Mouse (Mus musculus) liver, adult 2 months (tissue): Measurements from ENCODE around the gene Mrps26.

Source experiments
- CTCF ChIP-seq: fragments of 200-500 bp; IDR thresholded peaks from 2 replicates; pipeline ENCODE4 v1.5.1; 2011; ENCODE audit warnings: low read depth, low read length, control low read depth
- POLR2A ChIP-seq: fragments of 200-500 bp; IDR thresholded peaks from 2 replicates; pipeline ENCODE4 v1.6.1; 2011; ENCODE audit warnings: low read length, control low read depth; ENCODE audit not compliant: insufficient read depth; ENCODE audit errors: extremely low read depth

- TF ChIP-seq POLR2A = 0 out of 2 replicates have a peak, but pooled peaks have one; percentile 18
- no peak for TF ChIP-seq CTCF
These were observed 14.1 kb downstream of the Mrps26 start for GRCm38 (mm10) chr2:130577632-130578031.
